Mouse (Mus musculus) forebrain, postnatal 0 days (tissue): ENCODE measurements around the gene Ltbp2. TPM values are rescaled to one million over a fixed set of nuclear protein-coding genes. Genes with fewer than 3 reads are reported as not detected.

ENCODE experiments used
- ATAC-seq: fragments of 200-750 bp; cut with Nextera tagmentation; 2 replicates; pipeline ENCODE4 v1.8.0; 2017; ENCODE audit warnings: mild to moderate bottlenecking, moderate library complexity
- DNase-seq: peaks from one replicate; pipeline ENCODE4 v3.0.0-alpha.2; 2015
- H3K27ac ChIP-seq: fragments of 300-500 bp; sonication (generic); 2 replicates; pipeline ENCODE4 v1.5.1; 2014; ENCODE audit warnings: low read depth, mild to moderate bottlenecking, antibody characterized with exemption, low read length, moderate library complexity, mixed read lengths
- H3K27me3 ChIP-seq: fragments of 300-500 bp; sonication (generic); 2 replicates; pipeline ENCODE4 v1.6.1; 2014; ENCODE audit warnings: mild to moderate bottlenecking, low read length, mixed read lengths; ENCODE audit not compliant: insufficient read depth
- H3K36me3 ChIP-seq: fragments of 300-500 bp; sonication (generic); 2 replicates; pipeline ENCODE4 v1.6.1; 2014; ENCODE audit warnings: mild to moderate bottlenecking, moderate library complexity; ENCODE audit not compliant: insufficient read depth
- H3K4me1 ChIP-seq: fragments of 300-500 bp; sonication (generic); 2 replicates; pipeline ENCODE4 v1.6.1; 2014; ENCODE audit warnings: antibody characterized with exemption; ENCODE audit not compliant: insufficient read depth
- H3K4me2 ChIP-seq: fragments of 300-500 bp; sonication (generic); 2 replicates; pipeline ENCODE4 v1.6.1; 2014; ENCODE audit warnings: low read depth, mild to moderate bottlenecking, moderate library complexity
- H3K4me3 ChIP-seq: fragments of 300-500 bp; sonication (generic); 2 replicates; pipeline ENCODE4 v1.5.1; 2014; ENCODE audit warnings: low read depth, low read length, mixed read lengths
- H3K9ac ChIP-seq: fragments of 300-500 bp; sonication (generic); 2 replicates; pipeline ENCODE4 v1.6.1; 2014; ENCODE audit warnings: mild to moderate bottlenecking
- H3K9me3 ChIP-seq: fragments of 300-500 bp; sonication (generic); 2 replicates; pipeline ENCODE4 v1.6.1; 2016; ENCODE audit warnings: low read length
- CTCF ChIP-seq: sonication (generic); IDR thresholded peaks from 2 replicates; pipeline ENCODE4 v1.5.1; 2016; ENCODE audit warnings: antibody characterized with exemption, control low read depth, low read depth
- WGBS: fragments of 180-500 bp; shearing (Covaris S2); extraction: QIAGEN DNeasy Blood & Tissue Kit; methylation state at CpG from one replicate; pipeline ENCODE4 v1.1.7; 2014; 5-methylcytosine and 5-hydroxymethylcytosine counted together
- polyA plus RNA-seq: library from polyadenylated mRNA; unstranded; fragments of >200 nt; fragmentation: Nextera tagmentation; extraction: Ambion mirVana; gene quantifications from 2 replicates; pipeline ENCODE4 v1.2.1, GENCODE M21; 2015
- total RNA-seq: library from RNA; depleted of rRNA; stranded (reverse); fragments of >200 nt; gene quantifications from 2 replicates; pipeline ENCODE4 v1.2.3, GENCODE M21; 2014

Gene Ltbp2
- total and polyA plus RNA-seq, 2 experiments from 2014 or later = 0.51 to 0.76 TPM

- Histone ChIP-seq H3K9me3 (no peaks in the 10 kb centered on the region), H3K4me2 (no peak overlapping the region), H3K4me3 (no peak overlapping the region), H3K27me3 (no peaks in the 10 kb centered on the region), H3K27ac (no peak overlapping the region), H3K4me1 (no peaks in the 10 kb centered on the region), H3K36me3 (no peaks in the 10 kb centered on the region), H3K9ac (no peak overlapping the region)
- 73% methylated on average over 4 of the region's 4 CpGs for WGBS
- no peak for TF ChIP-seq CTCF
- ATAC-seq (no peak), DNase-seq (no peak)
Observed at GRCm38 (mm10) chr12:84839965-84840364, 36.4 kb downstream of the Ltbp2 start.

DNA sequence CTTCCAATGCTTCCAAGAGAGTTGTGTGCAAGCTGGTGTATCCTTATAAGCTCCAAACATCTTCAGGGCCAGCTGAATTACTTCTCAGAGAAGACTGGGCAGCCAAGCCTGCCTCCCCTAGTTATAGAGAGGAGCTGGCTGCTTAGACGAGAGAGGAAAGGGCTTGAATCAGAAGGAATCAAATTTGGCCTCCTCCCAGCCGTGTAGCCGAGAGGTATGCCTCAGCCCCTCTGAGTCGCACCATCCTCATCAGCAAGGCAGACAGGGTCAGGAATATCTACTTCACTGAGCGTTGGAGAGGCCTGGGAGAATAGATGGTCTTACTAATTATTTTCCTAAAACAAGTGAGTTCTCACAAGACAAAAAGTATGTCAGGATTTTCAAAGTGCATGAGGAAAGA is 40.7 kb downstream of the Ltbp2 start:
- Histone ChIP-seq H3K4me1 (no peaks in the 10 kb centered on the region), H3K27ac (no peak overlapping the region), H3K36me3 (no peaks in the 10 kb centered on the region), H3K9ac (no peak overlapping the region), H3K9me3 (no peaks in the 10 kb centered on the region), H3K4me3 (no peak overlapping the region), H3K4me2 (no peak overlapping the region), H3K27me3 (no peaks in the 10 kb centered on the region)
- WGBS = 67% methylated on average over 5 of the region's 5 CpGs
- no peak for TF ChIP-seq CTCF
- no peak for ATAC-seq
- no peak for DNase-seq

DNA sequence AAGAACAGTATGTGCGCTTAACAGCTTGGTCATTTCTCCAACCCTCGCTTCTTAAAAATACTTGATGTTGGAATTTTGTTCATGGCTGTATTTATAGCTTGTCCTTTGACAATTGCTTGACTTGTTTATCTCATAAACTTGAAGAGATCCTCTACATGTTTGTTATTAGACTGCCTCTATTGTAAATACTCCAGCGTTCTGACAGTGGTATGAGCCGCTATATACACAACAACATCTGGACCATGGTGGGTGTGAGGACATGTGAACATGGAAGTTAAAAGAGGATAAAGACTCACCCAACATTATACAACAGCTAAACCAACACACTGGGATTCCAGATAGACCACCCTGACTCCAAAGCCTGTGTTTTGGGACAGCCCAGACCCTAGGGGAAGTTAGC is 41.6 kb downstream of the Ltbp2 start:
- Histone ChIP-seq H3K4me1 (no peaks in the 10 kb centered on the region), H3K9ac (no peak overlapping the region), H3K9me3 (no peaks in the 10 kb centered on the region), H3K4me3 (no peak overlapping the region), H3K4me2 (no peak overlapping the region), H3K27ac (no peak overlapping the region), H3K27me3 (no peaks in the 10 kb centered on the region), H3K36me3 (no peaks in the 10 kb centered on the region)
- 92% methylated on average over 4 of the region's 4 CpGs for WGBS
- DNase-seq (no peak), ATAC-seq (no peak)
- TF ChIP-seq CTCF = no peak

GRCm38 (mm10) chr12:84831648-84832047 is 44.7 kb downstream of the Ltbp2 start:
- H3K4me1 ChIP-seq = no peaks in the 10 kb centered on the region
- no peak overlapping the region for H3K27ac ChIP-seq
- ATAC-seq = no peak
- no peaks in the 10 kb centered on the region for H3K9me3 ChIP-seq
- 88% methylated on average over 10 of the region's 10 CpGs for WGBS
- H3K27me3 ChIP-seq = no peaks in the 10 kb centered on the region
- no peaks in the 10 kb centered on the region for H3K36me3 ChIP-seq
- no peak for TF ChIP-seq CTCF
- H3K4me3 ChIP-seq = no peak overlapping the region
- no peak overlapping the region for H3K4me2 ChIP-seq
- no peak overlapping the region for H3K9ac ChIP-seq
- no peak for DNase-seq

- Histone ChIP-seq H3K27me3 (no peaks in the 10 kb centered on the region), H3K9ac (no peak overlapping the region), H3K4me1 (no peaks in the 10 kb centered on the region), H3K9me3 (no peaks in the 10 kb centered on the region), H3K4me3 (no peak overlapping the region), H3K4me2 (no peak overlapping the region), H3K27ac (no peak overlapping the region), H3K36me3 (no peaks in the 10 kb centered on the region)
- no peak for TF ChIP-seq CTCF
- ATAC-seq (no peak), DNase-seq (no peak)
- 81% methylated on average over 5 of the region's 5 CpGs for WGBS
Observed at GRCm38 (mm10) chr12:84831141-84831540, 45.2 kb downstream of the Ltbp2 start.

- Histone ChIP-seq H3K4me3 (no peak overlapping the region), H3K36me3 (no peaks in the 10 kb centered on the region), H3K9me3 (no peaks in the 10 kb centered on the region), H3K4me2 (no peak overlapping the region), H3K27ac (no peak overlapping the region), H3K27me3 (no peaks in the 10 kb centered on the region), H3K4me1 (no peaks in the 10 kb centered on the region), H3K9ac (no peak overlapping the region)
- WGBS = 87% methylated on average over 5 of the region's 5 CpGs
- DNase-seq = no peak
- TF ChIP-seq CTCF = no peak
- ATAC-seq = no peak
Observed at GRCm38 (mm10) chr12:84830438-84830837, 45.9 kb downstream of the Ltbp2 start.

DNA sequence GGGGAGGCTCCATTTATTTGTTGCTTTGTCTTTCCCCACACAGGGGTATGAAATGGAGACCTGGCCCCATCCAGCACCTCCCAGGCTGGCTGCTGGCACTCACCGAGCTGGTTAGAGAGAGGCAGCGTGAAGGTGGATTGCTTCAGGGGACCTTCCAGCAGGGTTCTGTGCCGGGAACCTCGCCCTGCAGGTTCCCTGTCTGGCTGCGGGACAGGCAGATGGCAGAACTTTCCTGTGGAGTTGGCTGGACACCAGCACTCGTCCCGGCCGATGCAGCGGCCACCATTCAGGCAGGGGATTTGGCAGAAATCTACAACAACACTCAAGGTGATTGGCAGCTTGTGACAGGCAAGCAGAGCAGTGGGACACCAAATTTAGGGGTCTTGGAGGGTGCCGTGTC is 46.4 kb downstream of the Ltbp2 start:
- Histone ChIP-seq H3K36me3 (no peaks in the 10 kb centered on the region), H3K9me3 (no peaks in the 10 kb centered on the region), H3K4me1 (no peaks in the 10 kb centered on the region), H3K27ac (no peak overlapping the region), H3K27me3 (no peaks in the 10 kb centered on the region), H3K4me2 (no peak overlapping the region), H3K9ac (no peak overlapping the region), H3K4me3 (no peak overlapping the region)
- WGBS = 43% methylated on average over 10 of the region's 10 CpGs
- ATAC-seq (no peak), DNase-seq (no peak)
- TF ChIP-seq CTCF = no peak
